Mouse (Mus musculus) urinary bladder, adult 18-20 months (tissue): Measurements from ENCODE around the gene Cisd2.

ENCODE experiments used
- DNase-seq, 2 experiments: peaks; one replicate each; pipeline ENCODE4 v3.0.0; 2022; ENCODE audit warnings: low spot score in 2 of 2, mixed read lengths in 2 of 2

Cisd2 gene

GRCm38 (mm10) chr3:135411056-135411455 is 12.7 kb downstream of the Cisd2 start:
- no peak for DNase-seq

- DNase-seq, result no peak
Measured at GRCm38 (mm10) chr3:135409219-135409618, 14.5 kb downstream of the Cisd2 start.

DNA sequence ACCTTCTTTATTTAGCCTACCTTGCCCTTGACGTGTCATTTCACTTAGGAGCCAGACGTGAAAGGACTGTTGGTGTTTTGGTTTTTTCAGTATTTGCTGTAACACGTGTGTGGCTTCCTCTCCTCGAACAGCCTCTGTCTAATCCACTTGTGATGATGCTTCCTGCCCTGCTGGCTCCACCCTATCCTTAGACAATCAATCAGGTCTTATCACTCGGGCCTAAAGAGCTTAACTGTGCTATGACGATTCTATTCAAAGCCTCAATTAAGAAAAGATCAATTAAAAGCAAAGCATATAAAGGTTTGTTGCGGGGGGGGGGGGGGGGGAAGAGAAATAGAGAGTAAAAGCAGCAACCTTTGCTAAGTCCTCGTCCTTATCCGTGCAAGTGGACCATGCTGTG is 16.4 kb downstream of the Cisd2 start:
- no peak for DNase-seq

DNA sequence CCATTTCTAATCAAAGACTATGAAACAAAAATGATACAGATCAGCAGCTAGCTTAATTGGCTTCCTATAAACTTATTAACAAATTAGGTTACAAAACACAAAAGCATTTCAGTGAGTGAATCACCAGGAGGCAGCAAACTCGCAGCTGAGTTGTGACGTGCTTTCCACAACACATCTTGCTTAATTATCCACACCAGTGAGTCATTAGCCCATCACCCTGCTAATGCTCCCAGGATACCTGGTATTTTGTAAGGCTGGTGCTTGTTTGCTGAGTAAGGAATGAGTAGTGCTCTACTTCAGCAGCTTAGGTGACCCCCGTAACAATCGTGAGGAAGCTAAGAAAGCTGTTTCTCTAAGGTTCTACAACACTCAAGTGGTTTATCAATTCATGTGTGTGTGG is 19.1 kb downstream of the Cisd2 start:
- no peak for DNase-seq

DNA sequence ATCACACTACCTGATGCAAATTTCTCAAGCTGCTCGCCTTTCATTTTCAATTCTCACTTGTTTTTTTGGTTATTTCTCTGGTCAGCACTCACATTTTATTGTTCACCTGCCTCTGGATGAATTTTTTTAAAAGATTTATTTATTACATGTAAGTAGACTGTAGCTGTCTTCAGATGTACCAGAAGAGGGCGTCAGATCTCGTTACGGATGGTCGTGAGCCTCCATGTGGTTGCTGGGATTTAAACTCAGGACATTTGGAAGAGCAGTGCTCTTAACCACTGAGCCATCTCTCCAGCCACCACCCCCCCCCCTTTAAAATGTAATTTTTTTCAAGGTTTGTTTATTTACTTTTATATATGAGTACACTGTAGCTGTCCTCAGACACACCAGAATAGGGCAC is 19.9 kb downstream of the Cisd2 start:
- DNase-seq, result no peak

GRCm38 (mm10) chr3:135403211-135403610 is 20.5 kb downstream of the Cisd2 start:
- DNase-seq, result no peak

DNA sequence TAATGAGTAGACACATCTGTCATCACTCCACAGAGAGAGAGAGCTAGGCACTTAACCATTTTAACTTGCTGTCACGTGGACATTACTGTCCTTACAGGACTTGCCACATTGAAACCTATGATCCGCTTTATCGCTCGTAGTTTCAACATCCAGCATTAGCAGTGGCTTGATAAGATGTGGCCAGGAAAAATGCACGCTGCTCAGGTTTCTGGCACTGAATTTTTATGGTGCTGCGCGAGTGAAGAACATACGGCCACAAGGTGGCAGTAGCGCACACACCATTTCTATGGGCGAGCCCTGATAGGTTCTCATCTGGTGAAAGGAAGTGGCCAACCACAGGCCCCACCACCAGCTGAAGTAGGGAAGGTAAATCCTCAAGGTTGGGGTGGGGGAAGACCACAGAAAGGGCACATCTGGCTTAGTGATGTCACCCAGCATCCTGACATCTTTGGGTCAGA is 21.5 kb downstream of the Cisd2 start:
- peak; percentile 69 to 71 for DNase-seq

GRCm38 (mm10) chr3:135397112-135397511 is 26.6 kb downstream of the Cisd2 start:
- DNase-seq, result no peak

GRCm38 (mm10) chr3:135396081-135396480 is 27.6 kb downstream of the Cisd2 start:
- no peak for DNase-seq

DNA sequence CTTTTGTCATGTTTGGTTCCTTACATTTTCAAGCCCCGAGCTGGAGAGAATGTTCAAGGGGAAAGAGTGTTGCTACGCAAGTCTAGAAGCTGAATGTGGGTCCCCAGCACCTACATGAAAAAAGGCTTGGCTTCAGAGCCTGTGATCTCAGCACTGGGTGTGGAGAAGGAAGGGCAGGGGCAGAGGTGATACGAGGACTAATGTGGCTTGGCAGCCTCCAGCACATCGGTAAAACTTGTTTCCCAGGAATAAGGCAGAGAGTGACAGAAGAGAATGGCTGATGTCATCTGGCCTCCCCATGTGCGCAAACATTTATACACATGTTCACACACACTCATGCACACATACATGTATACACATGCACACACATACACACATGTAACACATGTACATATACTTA is 28.6 kb downstream of the Cisd2 start:
- DNase-seq, result no peak

DNA sequence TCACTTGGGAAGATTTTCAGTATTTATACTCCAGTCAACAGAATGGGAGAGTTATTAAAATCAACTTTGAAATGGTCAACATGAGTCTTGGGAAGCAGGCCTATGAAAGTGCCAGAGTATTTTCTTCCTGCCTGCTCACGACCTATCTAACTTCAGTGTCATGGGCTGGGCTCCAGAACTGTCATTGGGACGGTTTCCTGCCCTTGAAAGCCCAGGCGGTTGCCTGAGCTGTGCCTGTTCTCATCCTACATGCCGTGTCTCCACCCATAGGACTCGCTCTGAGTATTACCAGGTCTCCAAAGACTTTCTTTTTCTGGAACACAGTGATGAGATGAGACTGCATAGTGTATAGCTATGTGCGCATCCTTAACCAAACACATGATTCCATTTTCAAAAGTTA is 30.5 kb downstream of the Cisd2 start:
- no peak for DNase-seq

GRCm38 (mm10) chr3:135379868-135380267 is 43.9 kb downstream of the Cisd2 start:
- DNase-seq, result no peak

- no peak for DNase-seq
Measured at GRCm38 (mm10) chr3:135377445-135377844, 46.3 kb downstream of the Cisd2 start.

DNA sequence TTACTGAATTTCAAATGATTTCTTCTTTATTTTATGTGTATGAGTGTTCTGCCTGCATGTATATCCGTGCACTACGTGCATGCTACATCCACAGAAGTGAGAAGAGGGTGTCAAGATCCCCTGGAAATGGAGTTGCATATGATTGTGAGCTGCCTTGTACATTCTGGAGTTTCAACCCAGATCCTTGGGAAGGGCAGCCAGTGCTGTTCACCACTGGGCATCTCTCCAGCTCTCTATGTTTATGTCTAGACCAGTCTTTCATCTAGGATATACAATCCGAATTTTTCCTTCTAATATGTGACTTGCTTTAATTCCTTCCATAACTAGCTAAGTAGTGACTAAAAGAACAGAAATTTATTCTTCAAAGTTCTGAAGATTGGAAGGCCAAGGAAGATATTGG is 47.9 kb downstream of the Cisd2 start:
- DNase-seq, result no peak

DNA sequence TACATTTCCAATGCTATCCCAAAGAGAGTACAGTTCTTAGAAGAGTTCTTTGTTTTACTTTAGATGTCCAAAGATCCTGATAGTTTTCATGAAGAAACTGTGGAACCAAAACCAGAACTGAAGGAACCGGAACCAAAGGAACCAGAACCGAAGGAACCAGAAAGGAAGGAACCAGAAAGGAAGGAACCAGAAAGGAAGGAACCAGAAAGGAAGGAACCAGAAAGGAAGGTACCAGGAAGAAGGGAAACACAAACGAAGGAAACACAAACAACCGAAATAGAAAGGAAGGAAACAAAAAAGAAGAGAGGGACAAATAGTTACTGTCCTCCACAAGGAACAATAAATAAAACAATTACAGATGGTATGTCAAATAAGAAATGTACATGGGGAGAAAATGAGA is 66.3 kb downstream of the Cisd2 start:
- no peak for DNase-seq
